Mouse (Mus musculus): ENCODE measurements around the gene Fbxo34.
"Not testable (repeated sequence)": the region's sequence is repeated elsewhere in the genome, so short reads cannot be mapped to it uniquely, and the experiment has no call there.

The Fbxo34 gene

GRCm38 (mm10) chr14:47516755-47517154 lies 66.5 kb downstream of the Fbxo34 start:
- DNase-seq (ENCODE audit: low read depth, low spot score), result peak; percentile 56

- peak; percentile 76 for DNase-seq (ENCODE audit: low read depth, low spot score)
Observed at GRCm38 (mm10) chr14:47518619-47519018, 68.4 kb downstream of the Fbxo34 start.

- no peak for DNase-seq (ENCODE audit: low read depth, low spot score)
Observed at GRCm38 (mm10) chr14:47520751-47521449, 70.7 kb downstream of the Fbxo34 start.

GRCm38 (mm10) chr14:47521609-47522008 lies 71.4 kb downstream of the Fbxo34 start:
- DNase-seq (ENCODE audit: low read depth, low spot score), result no peak

- DNase-seq (ENCODE audit: low read depth, low spot score), result no peak
Observed at GRCm38 (mm10) chr14:47522301-47522700, 72.1 kb downstream of the Fbxo34 start.

DNA sequence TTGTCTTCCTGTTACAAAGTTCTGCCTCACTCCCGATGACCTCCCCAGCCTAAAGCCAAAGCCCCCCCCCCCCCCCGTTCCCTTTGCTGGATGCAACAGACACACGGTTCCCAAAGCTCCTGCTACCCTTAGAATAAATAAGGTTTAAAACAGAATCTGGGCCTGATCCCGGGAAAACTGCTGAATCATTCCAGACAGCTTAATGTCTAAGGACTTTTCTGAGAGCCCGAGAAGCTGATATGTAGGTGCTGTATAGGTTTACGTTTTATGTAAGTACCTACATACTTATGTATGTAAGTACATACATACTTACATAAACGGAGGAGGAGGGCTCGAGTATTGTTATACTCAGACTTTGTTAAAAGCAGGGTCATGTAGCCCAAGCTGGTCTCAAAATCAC lies 75.2 kb downstream of the Fbxo34 start:
- DNase-seq (ENCODE audit: low read depth, low spot score), result no peak

- DNase-seq (ENCODE audit: low read depth, low spot score), result no peak
Observed at GRCm38 (mm10) chr14:47525861-47526260, 75.6 kb downstream of the Fbxo34 start.

- DNase-seq (ENCODE audit: low read depth, low spot score), result no peak
Observed at GRCm38 (mm10) chr14:47527833-47528232, 77.6 kb downstream of the Fbxo34 start.

GRCm38 (mm10) chr14:47528293-47528692 lies 78.1 kb downstream of the Fbxo34 start:
- no peak for DNase-seq (ENCODE audit: low read depth, low spot score)

DNA sequence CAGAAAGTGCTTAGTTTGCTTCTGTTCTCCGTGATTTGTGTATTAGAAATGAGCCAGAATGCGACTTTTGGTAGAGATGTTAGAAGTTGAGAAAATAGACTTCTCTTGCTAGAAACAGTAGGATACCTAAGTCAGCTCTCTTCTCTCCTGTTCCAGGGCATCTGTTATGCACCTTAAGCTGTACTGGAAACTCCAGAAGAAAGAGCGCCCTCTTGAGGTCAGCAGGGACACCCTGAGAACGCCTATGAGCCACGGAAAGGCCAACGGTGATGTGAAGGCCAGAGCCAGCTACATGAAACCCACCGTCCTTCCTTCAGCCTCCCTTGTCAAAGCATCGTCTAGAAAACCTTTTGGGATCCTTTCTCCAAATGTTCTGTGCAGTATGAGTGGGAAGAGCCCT lies 78.8 kb downstream of the Fbxo34 start:
- peak; percentile 65 for DNase-seq (ENCODE audit: low read depth, low spot score)

- not testable (repeated sequence) for DNase-seq (ENCODE audit: low read depth, low spot score)
Observed at GRCm38 (mm10) chr14:47529592-47529991, 79.4 kb downstream of the Fbxo34 start.

GRCm38 (mm10) chr14:47532496-47532895 lies 82.3 kb downstream of the Fbxo34 start:
- DNase-seq (ENCODE audit: low read depth, low spot score), result peak; percentile 54

DNA sequence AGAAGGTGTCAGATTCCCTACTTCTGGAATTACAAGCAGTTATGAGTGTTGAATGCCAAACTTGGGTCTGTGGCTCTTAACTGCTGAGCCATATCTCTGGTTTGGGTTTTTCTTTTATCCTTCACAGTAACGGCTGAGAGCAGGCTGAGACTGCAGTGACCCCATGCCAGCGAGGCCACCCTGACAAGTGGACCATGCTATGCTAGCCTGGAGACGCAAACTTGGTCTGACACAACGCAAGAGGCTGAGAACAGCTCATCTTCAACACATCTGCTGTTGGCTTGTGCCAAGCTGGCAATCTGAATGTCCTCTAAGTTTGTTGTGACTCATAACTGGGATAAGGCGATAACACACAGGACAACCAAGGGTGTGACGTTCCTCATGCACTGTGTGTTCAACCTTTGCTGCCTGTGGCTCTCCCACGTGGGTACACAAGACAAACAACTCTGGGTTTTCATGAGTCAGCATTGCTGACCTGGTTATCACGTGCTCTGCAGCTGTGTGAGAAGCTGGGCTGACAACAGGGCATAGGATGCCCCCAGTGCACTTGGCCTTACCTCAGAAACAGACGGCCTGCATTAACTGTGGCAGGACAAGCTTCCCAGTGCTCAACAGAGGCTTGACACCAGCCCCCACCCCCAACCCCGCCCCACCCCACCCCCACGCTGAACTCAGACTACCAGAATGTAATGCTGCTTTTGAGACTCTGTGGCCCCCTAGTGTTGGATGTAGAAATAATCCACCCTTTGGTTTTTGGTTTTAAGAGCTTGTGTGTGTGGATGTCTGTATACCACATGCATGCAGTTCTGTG lies 83.3 kb downstream of the Fbxo34 start:
- peak; percentile 95 for DNase-seq (ENCODE audit: low read depth, low spot score)

DNA sequence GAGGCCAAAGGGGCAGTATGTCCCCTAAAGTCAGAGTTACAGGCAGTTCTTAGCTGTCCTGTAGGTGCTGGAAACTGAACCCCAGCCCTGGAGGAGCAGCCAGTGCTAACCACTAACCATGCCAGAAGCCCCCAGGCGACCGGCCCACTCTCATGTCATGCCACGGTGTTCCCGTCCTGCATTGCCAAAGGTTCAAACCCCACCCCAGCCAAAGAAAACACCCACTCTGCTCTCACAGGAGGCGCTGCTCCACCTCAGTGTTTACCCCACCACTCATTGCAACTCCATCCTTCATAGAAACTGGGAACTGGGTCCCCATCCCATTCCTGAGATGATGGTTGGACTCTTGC lies 83.9 kb downstream of the Fbxo34 start:
- DNase-seq (ENCODE audit: low read depth, low spot score), result no peak

- DNase-seq (ENCODE audit: low read depth, low spot score), result no peak
Observed at GRCm38 (mm10) chr14:47535096-47535495, 84.9 kb downstream of the Fbxo34 start.

- DNase-seq (ENCODE audit: low read depth, low spot score), result no peak
Observed at GRCm38 (mm10) chr14:47541325-47541948, 91.2 kb downstream of the Fbxo34 start.

DNA sequence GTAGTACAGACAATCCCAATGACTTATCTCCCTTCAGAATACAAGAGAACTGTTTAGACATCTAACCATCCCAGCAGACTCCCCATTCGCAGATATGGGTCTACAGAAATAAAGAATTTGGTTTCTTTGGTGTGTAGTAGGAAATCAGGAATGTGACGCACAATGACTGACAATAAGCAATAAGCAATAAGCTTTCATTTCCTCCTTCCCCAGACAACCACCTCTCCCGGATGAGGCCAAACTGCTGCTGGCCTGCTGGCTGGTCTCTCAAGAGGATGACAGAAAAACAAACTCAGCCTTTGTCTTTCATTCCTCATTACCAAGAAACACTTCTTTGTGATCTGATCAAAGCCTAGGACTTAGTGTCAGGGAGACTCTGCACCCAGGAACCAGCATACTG lies 92.1 kb downstream of the Fbxo34 start:
- DNase-seq (ENCODE audit: low read depth, low spot score), result no peak

DNA sequence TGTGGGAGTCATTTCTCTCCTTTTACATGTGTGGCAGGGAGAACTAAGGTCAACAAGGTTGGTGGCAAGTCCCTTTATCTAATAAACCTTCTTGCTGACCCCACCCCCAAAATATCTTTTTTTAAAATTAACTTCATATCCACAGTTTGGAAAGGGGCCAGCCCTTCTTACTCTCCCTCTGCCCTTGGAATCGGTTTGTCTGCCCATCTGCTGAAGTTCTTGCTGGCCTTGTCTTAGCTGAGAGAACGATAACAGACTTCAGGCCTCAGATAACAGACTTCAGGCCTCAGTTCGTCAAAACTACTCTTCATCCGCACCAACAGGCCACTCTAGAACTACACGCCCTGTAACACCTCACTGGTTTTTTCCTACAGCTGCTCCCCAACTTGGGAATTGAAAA lies 94.1 kb downstream of the Fbxo34 start:
- no peak for DNase-seq (ENCODE audit: low read depth, low spot score)

DNA sequence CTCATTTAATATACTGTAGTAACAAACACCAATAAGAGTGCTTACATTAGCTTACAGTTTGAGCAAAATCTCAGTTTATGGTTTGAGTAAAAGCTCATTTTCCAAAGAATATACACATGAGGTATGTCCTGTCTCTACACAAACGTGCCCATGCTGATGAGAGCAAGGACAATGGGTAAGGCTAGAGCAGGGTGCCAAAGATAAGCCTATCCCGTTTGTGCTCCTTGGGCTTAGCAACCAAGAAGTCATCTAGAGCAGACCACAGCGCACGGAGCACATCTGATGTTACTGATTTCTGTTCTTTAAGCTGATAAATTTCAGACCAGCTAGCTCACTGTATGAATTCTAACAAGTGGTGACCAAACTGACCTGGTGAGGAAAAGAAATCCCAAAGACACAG lies 94.7 kb downstream of the Fbxo34 start:
- no peak for DNase-seq (ENCODE audit: low read depth, low spot score)

GRCm38 (mm10) chr14:47551668-47552067 lies 101.4 kb downstream of the Fbxo34 start:
- no peak for DNase-seq (ENCODE audit: low read depth, low spot score)

DNA sequence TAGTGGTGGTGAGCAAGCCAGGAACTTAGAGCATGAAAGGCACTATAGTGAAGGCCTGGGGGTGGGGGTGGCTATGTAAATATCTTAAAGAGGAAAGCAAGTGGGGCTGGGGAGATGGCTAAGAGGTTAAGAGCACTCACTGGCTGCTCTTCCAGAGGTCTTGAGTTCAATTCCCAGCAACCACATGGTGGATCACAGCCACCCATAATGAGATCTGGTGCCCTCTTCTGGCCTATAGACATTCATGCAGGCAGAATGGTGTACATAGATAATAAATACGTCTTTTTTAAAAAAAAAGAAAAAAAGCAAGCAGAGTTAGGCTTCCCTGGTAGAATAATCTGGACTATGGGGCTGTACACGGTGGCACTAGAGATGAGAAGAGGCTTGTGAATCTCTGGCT lies 103.2 kb downstream of the Fbxo34 start:
- peak; percentile 9 for DNase-seq (ENCODE audit: low read depth, low spot score)

- DNase-seq (ENCODE audit: low read depth, low spot score), result no peak
Observed at GRCm38 (mm10) chr14:47554236-47554635, 104.0 kb downstream of the Fbxo34 start.

DNA sequence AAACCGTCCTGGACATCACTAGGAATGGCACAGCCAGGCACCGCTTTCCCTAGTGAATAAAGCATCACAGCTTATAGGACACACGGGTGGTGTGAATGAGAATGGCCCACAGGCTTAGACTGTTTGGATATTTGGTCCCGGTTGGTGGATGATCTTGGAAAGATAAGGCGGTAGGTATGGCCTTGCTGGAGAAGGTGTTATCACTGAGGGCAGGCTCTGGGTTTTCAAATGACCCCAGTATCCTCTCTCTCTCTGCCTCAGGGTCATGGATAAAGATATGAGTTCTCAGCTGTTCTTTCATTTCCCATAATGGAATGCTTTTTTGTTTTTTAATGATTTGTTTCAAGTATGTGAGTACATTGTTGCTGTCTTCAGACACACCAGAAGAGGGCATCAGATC lies 105.0 kb downstream of the Fbxo34 start:
- no peak for DNase-seq (ENCODE audit: low read depth, low spot score)
